Mouse (Mus musculus) T-cell, adult 2 months (primary cell): Measurements from ENCODE around the gene Ptges3l.
"Not testable (repeated sequence)": the region's sequence is repeated elsewhere in the genome, so short reads cannot be mapped to it uniquely, and the experiment has no call there.

Experiments
- DNase-seq: peaks from one replicate; pipeline ENCODE4 v3.0.0; 2022; ENCODE audit warnings: low spot score

Ptges3l gene

GRCm38 (mm10) chr11:101424925-101425813 is at the start of gene Ptges3l, which contains the start of gene Rundc1:
Ptges3l (minus strand) TSS chr11:101425333.
Rundc1 (plus strand) TSS chr11:101425085.
- peak; percentile 98 for DNase-seq

- no peak for DNase-seq
Measured at GRCm38 (mm10) chr11:101474298-101474697, 49.2 kb upstream of the Ptges3l start.

GRCm38 (mm10) chr11:101473686-101474085 is 48.6 kb upstream of the Ptges3l start:
- not testable (repeated sequence) for DNase-seq

- DNase-seq, result no peak
Measured at GRCm38 (mm10) chr11:101472336-101472735, 47.2 kb upstream of the Ptges3l start.

GRCm38 (mm10) chr11:101471926-101472325 is 46.8 kb upstream of the Ptges3l start:
- DNase-seq, result no peak

- DNase-seq, result no peak
Measured at GRCm38 (mm10) chr11:101470206-101470605, 45.1 kb upstream of the Ptges3l start.

- no peak for DNase-seq
Measured at GRCm38 (mm10) chr11:101469155-101469554, 44.0 kb upstream of the Ptges3l start.

GRCm38 (mm10) chr11:101468731-101469130 is 43.6 kb upstream of the Ptges3l start:
- no peak for DNase-seq

- DNase-seq, result no peak
Measured at GRCm38 (mm10) chr11:101468263-101468688, 43.1 kb upstream of the Ptges3l start.

- peak; percentile 54 for DNase-seq
Measured at GRCm38 (mm10) chr11:101467477-101468262, 42.5 kb upstream of the Ptges3l start.

- DNase-seq, result not testable (repeated sequence)
Measured at GRCm38 (mm10) chr11:101466552-101466950, 41.4 kb upstream of the Ptges3l start.

GRCm38 (mm10) chr11:101465869-101466551 is 40.9 kb upstream of the Ptges3l start, which contains the start of gene Vat1:
Vat1 (minus strand) TSS chr11:101466230.
- DNase-seq, result peak; percentile 47

- DNase-seq, result peak; percentile 67
Measured at GRCm38 (mm10) chr11:101465101-101465868, 40.2 kb upstream of the Ptges3l start.

- no peak for DNase-seq
Measured at GRCm38 (mm10) chr11:101464211-101465100, 39.3 kb upstream of the Ptges3l start, which contains the start of gene Rnd2. Rnd2 (plus strand) TSS chr11:101464999.

- no peak for DNase-seq
Measured at GRCm38 (mm10) chr11:101462583-101463440, 37.7 kb upstream of the Ptges3l start.

GRCm38 (mm10) chr11:101462141-101462540 is 37.0 kb upstream of the Ptges3l start:
- DNase-seq, result no peak

- no peak for DNase-seq
Measured at GRCm38 (mm10) chr11:101460321-101460720, 35.2 kb upstream of the Ptges3l start.

GRCm38 (mm10) chr11:101459716-101460115 is 34.6 kb upstream of the Ptges3l start:
- DNase-seq, result no peak

GRCm38 (mm10) chr11:101458217-101458616 is 33.1 kb upstream of the Ptges3l start:
- DNase-seq, result no peak
